Comparison of ENCODE assay signal across 3 mouse cellular contexts in genomic region chr8:20529048-20529447, GRCm38 (mm10).
DNase-seq lines count a peak whose midpoint lies in the region.

No protein-coding gene starts in this region.

- peak; percentile 61 for DNase-seq in heart, adult 11 months
- peak; percentile 11 to 56 for DNase-seq in spleen, postnatal 4 days (ENCODE audit: low spot score in 2 of 2)
- DNase-seq in testis, postnatal 10 days (ENCODE audit: low spot score), result peak; percentile 33
